Mouse (Mus musculus): Measurements from ENCODE around the gene Mme. TPM values are rescaled to one million over a fixed set of nuclear protein-coding genes. Genes with fewer than 3 reads are reported as not detected.

Gene Mme
- polyA plus RNA-seq, 1 experiment from 2014 or later: 53.0 TPM

- Histone ChIP-seq H3K4me3 (ENCODE audit: low read depth, low read length) (no peak overlapping the region), H3K9me3 (ENCODE audit: control insufficient read depth) (no peaks in the 10 kb centered on the region), H3K4me1 (replicated peaks; ENCODE audit: control insufficient read depth, insufficient read depth, low read length) (no peaks in the 10 kb centered on the region; the same call in 1 of the 2 replicates), H3K9ac (ENCODE audit: low read depth, low read length) (no peak overlapping the region), H3K36me3 (ENCODE audit: control insufficient read depth, insufficient read depth) (no peaks in the 10 kb centered on the region), H3K4me2 (replicated peaks; ENCODE audit: low read depth) (no peak overlapping the region), H3K27ac (ENCODE audit: low read depth, low read length) (no peak overlapping the region), H3K27me3 (replicated peaks; ENCODE audit: control insufficient read depth, insufficient read depth, low read length) (no peaks in the 10 kb centered on the region)
- TF ChIP-seq CTCF (IDR thresholded peaks at IDR 0.05; ENCODE audit: low read depth): no peak
- no peak for ATAC-seq
Observed at GRCm38 (mm10) chr3:63417758-63418157, 176.4 kb downstream of the Mme start.

GRCm38 (mm10) chr3:63423552-63423951 is 182.2 kb downstream of the Mme start:
- H3K9me3 ChIP-seq (ENCODE audit: control insufficient read depth): no peaks in the 10 kb centered on the region
- no peak for ATAC-seq
- no peak overlapping the region for H3K4me3 ChIP-seq (ENCODE audit: low read depth, low read length)
- H3K4me2 ChIP-seq (replicated peaks; ENCODE audit: low read depth): no peak overlapping the region
- H3K36me3 ChIP-seq (ENCODE audit: control insufficient read depth, insufficient read depth): no peaks in the 10 kb centered on the region
- no peak for TF ChIP-seq CTCF (IDR thresholded peaks at IDR 0.05; ENCODE audit: low read depth)
- H3K4me1 ChIP-seq (replicated peaks; ENCODE audit: control insufficient read depth, insufficient read depth, low read length): no peaks in the 10 kb centered on the region
- H3K27me3 ChIP-seq (replicated peaks; ENCODE audit: control insufficient read depth, insufficient read depth, low read length): no peaks in the 10 kb centered on the region
- H3K9ac ChIP-seq (ENCODE audit: low read depth, low read length): no peak overlapping the region
- no peak overlapping the region for H3K27ac ChIP-seq (ENCODE audit: low read depth, low read length)

Other genes starting within 250 kb of the Mme start
- not detected in 2 replicates for gene Gm34302, start 242.3 kb downstream of the Mme start, polyA plus RNA-seq (2015; fragmentation: Nextera tagmentation; extraction: Ambion mirVana)

Data from intestine, postnatal 0 days (tissue).